Mouse (Mus musculus) small intestine, adult 2 months (tissue): ENCODE measurements around the gene Cd3eap.

ENCODE experiments used
- CTCF ChIP-seq: fragments of 200-500 bp; IDR thresholded peaks from 2 replicates; pipeline ENCODE4 v1.5.1; 2012; ENCODE audit warnings: low read depth, mild to moderate bottlenecking, control low read depth, inconsistent platforms, low read length, moderate library complexity, mixed read lengths; ENCODE audit not compliant: insufficient replicate concordance, insufficient read length; ENCODE audit errors: extremely low read depth
- POLR2A ChIP-seq: fragments of 200-500 bp; IDR thresholded peaks from 2 replicates; pipeline ENCODE4 v1.6.1; 2012; ENCODE audit warnings: low read depth, mild to moderate bottlenecking, control low read depth, inconsistent platforms, low read length, moderate library complexity

DNA sequence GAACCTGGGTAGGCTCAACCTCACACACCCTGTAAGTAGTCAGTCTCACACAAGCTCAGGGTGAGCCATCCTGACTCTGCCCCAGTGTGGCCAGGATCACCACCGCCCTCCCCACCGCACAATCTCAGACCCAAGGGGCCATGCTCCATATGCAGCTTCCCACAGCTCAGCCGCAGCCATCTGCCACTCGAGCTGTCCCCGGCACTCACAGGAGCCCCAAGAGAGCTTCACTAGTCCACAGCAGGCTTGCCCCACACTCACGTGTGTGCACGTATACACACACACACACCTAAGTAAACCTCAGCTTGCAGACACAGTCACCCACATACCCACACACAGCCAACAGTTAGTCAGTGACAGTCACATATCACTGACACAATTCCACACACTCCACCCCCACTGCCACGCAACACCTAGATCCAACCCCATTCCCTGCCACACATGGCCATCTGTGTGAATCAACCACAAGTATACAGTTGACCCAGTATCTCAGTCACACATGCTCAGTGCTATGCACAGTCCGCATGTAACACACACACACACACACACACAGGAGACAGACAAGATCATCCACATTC lies 43.3 kb upstream of the Cd3eap start:
- TF ChIP-seq CTCF (no peak), POLR2A (no peak)
